Mouse (Mus musculus): ENCODE results near the gene Man1c1. TPM values are rescaled to one million over a fixed set of nuclear protein-coding genes. Genes with fewer than 3 reads are reported as not detected.
A peak's percentile ranks its signal among the peaks of the same experiment; 100 is the strongest.

Man1c1 gene
- total RNA-seq (2017), result 2.0 and 2.2 TPM in 2 replicates

- peak; percentile 84 for ATAC-seq (ENCODE audit: extremely low read depth, insufficient number of reproducible peaks, low FRiP score, poor library complexity, severe bottlenecking)
Observed at GRCm38 (mm10) chr4:134703835-134704546, at the start of gene Man1c1. Man1c1 (minus strand) TSS chr4:134704290.

- ATAC-seq (ENCODE audit: extremely low read depth, insufficient number of reproducible peaks, low FRiP score, poor library complexity, severe bottlenecking), result peak; percentile 3; the same call in 1 of the 2 replicates
Observed at GRCm38 (mm10) chr4:134753516-134754261, 49.6 kb upstream of the Man1c1 start.

- ATAC-seq (ENCODE audit: extremely low read depth, insufficient number of reproducible peaks, low FRiP score, poor library complexity, severe bottlenecking), result no peak
Observed at GRCm38 (mm10) chr4:134752911-134753426, 48.9 kb upstream of the Man1c1 start.

- no peak for ATAC-seq (ENCODE audit: extremely low read depth, insufficient number of reproducible peaks, low FRiP score, poor library complexity, severe bottlenecking)
Observed at GRCm38 (mm10) chr4:134751682-134752380, 47.7 kb upstream of the Man1c1 start.

- ATAC-seq (ENCODE audit: extremely low read depth, insufficient number of reproducible peaks, low FRiP score, poor library complexity, severe bottlenecking), result no peak
Observed at GRCm38 (mm10) chr4:134750825-134751224, 46.7 kb upstream of the Man1c1 start.

- peak; percentile 40 for ATAC-seq (ENCODE audit: extremely low read depth, insufficient number of reproducible peaks, low FRiP score, poor library complexity, severe bottlenecking)
Observed at GRCm38 (mm10) chr4:134750263-134750662, 46.2 kb upstream of the Man1c1 start.

GRCm38 (mm10) chr4:134749301-134750030 is 45.4 kb upstream of the Man1c1 start:
- peak; percentile 18; the same call in 1 of the 2 replicates for ATAC-seq (ENCODE audit: extremely low read depth, insufficient number of reproducible peaks, low FRiP score, poor library complexity, severe bottlenecking)

GRCm38 (mm10) chr4:134745900-134746661 is 42.0 kb upstream of the Man1c1 start:
- ATAC-seq (ENCODE audit: extremely low read depth, insufficient number of reproducible peaks, low FRiP score, poor library complexity, severe bottlenecking), result no peak

GRCm38 (mm10) chr4:134743881-134744633 is 40.0 kb upstream of the Man1c1 start:
- ATAC-seq (ENCODE audit: extremely low read depth, insufficient number of reproducible peaks, low FRiP score, poor library complexity, severe bottlenecking), result no peak

GRCm38 (mm10) chr4:134741949-134742348 is 37.9 kb upstream of the Man1c1 start:
- no peak for ATAC-seq (ENCODE audit: extremely low read depth, insufficient number of reproducible peaks, low FRiP score, poor library complexity, severe bottlenecking)

- ATAC-seq (ENCODE audit: extremely low read depth, insufficient number of reproducible peaks, low FRiP score, poor library complexity, severe bottlenecking), result no peak
Observed at GRCm38 (mm10) chr4:134740186-134740585, 36.1 kb upstream of the Man1c1 start.

GRCm38 (mm10) chr4:134739530-134739929 is 35.4 kb upstream of the Man1c1 start:
- no peak for ATAC-seq (ENCODE audit: extremely low read depth, insufficient number of reproducible peaks, low FRiP score, poor library complexity, severe bottlenecking)

GRCm38 (mm10) chr4:134737365-134737910 is 33.3 kb upstream of the Man1c1 start:
- ATAC-seq (ENCODE audit: extremely low read depth, insufficient number of reproducible peaks, low FRiP score, poor library complexity, severe bottlenecking), result no peak

- no peak for ATAC-seq (ENCODE audit: extremely low read depth, insufficient number of reproducible peaks, low FRiP score, poor library complexity, severe bottlenecking)
Observed at GRCm38 (mm10) chr4:134736147-134736546, 32.1 kb upstream of the Man1c1 start.

- ATAC-seq (ENCODE audit: extremely low read depth, insufficient number of reproducible peaks, low FRiP score, poor library complexity, severe bottlenecking), result peak; percentile 56
Observed at GRCm38 (mm10) chr4:134734629-134735081, 30.6 kb upstream of the Man1c1 start.

- no peak for ATAC-seq (ENCODE audit: extremely low read depth, insufficient number of reproducible peaks, low FRiP score, poor library complexity, severe bottlenecking)
Observed at GRCm38 (mm10) chr4:134734038-134734628, 30.0 kb upstream of the Man1c1 start.

GRCm38 (mm10) chr4:134733371-134733770 is 29.3 kb upstream of the Man1c1 start:
- no peak for ATAC-seq (ENCODE audit: extremely low read depth, insufficient number of reproducible peaks, low FRiP score, poor library complexity, severe bottlenecking)

Measured in neutrophil, adult 5-6 weeks (primary cell).